Mouse (Mus musculus): ENCODE measurements at regions not wholly inside any gene's neighbourhood (a gene's known extent, or its start where the extent isn't known, plus 50 kb on each side); places are given as distances from the start of the nearest gene placed in this dataset.

DNA sequence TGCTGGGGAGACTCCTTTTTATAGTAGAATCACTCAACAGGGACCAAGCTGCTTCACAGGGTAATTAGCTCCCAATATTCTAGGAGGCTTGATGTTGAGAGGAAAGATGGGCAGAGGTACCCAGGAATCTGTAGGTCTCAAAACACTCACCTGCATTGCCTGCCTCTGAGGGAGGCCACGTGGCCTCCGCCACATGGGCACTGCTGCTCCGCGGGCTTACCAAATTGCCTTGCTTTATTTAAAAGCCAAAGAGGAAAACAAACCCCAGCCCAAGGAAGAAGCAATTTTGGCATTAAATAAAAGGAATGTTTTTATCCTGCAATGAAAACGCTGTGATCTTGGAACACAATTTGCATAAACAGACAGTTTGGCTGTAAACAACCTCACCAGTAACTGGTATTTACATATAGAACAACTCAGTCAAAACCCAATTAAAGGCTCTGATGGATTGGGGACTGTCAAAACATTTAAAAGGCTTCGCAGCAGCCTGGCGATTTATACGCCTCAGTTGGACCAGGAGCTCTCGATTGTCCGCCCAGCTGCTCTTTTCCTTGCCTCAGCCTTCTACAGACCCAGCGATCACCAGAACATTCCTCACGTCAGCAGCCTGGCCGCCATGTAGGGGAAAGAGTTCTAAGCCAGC, 259.3 kb upstream of the Kdm8 start:
- TF ChIP-seq CTCF (IDR thresholded peaks at IDR 0.05; ENCODE audit: control insufficient read depth, insufficient read depth, insufficient replicate concordance, low read depth, low read length): no peak
- no peak for TF ChIP-seq POLR2A (IDR thresholded peaks at IDR 0.05; ENCODE audit: control insufficient read depth, low read depth, low read length)
- no peak overlapping the region for H3K4me3 ChIP-seq (ENCODE audit: control insufficient read depth, low read depth, low read length)
- H3K27me3 ChIP-seq (ENCODE audit: control insufficient read depth, insufficient read depth, low read length): no peaks in the 10 kb centered on the region
- peaks cover 9% of the 10 kb centered on the region for H3K4me1 ChIP-seq (ENCODE audit: control insufficient read depth, insufficient read depth, low read length)
- H3K36me3 ChIP-seq (ENCODE audit: control insufficient read depth, insufficient read depth, low read length): no peaks in the 10 kb centered on the region
- H3K27ac ChIP-seq (ENCODE audit: control insufficient read depth, insufficient read depth, low read depth, low read length): no peak overlapping the region

DNA sequence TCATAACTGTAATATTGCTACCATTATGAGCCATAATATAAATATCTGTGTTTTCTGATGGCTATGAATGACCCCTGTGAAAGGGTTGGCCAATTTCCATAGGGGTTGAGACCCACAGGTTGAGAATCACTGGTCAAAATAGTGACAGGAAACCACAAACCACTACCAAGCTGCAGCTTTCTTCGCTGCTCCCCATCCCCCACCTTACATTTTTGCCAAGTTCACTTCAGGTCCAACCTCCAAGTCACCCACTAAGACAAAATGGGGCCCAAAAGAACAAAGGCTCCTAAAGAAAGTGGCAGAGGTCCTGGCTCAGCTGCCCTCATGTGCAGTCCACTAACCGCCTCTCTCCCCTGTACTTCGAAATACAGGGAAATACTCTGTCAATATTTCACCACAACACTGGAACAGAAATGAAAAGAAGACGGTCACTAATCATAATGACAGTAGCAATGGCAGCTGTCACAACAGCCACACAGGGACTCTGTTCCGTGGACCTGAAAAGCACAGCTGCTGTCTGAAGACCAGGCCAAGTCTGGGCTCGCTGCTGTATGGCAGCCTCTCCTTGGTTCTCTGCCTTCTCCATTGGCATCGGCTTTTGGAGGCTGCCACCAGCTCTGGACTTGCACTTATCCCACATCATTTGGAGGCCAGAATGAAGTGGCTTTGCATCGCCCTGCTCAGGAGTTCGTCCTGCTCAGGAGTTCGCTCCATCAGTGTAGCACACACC, 257.3 kb upstream of the Kdm8 start:
- no peak for TF ChIP-seq POLR2A (IDR thresholded peaks at IDR 0.05; ENCODE audit: control insufficient read depth, low read depth, low read length)
- no peak for TF ChIP-seq CTCF (IDR thresholded peaks at IDR 0.05; ENCODE audit: control insufficient read depth, insufficient read depth, insufficient replicate concordance, low read depth, low read length)
- Histone ChIP-seq H3K27me3 (ENCODE audit: control insufficient read depth, insufficient read depth, low read length) (no peaks in the 10 kb centered on the region), H3K36me3 (ENCODE audit: control insufficient read depth, insufficient read depth, low read length) (no peaks in the 10 kb centered on the region), H3K27ac (ENCODE audit: control insufficient read depth, insufficient read depth, low read depth, low read length) (no peak overlapping the region), H3K4me3 (ENCODE audit: control insufficient read depth, low read depth, low read length) (no peak overlapping the region), H3K4me1 (ENCODE audit: control insufficient read depth, insufficient read depth, low read length) (peaks cover 9% of the 10 kb centered on the region)

DNA sequence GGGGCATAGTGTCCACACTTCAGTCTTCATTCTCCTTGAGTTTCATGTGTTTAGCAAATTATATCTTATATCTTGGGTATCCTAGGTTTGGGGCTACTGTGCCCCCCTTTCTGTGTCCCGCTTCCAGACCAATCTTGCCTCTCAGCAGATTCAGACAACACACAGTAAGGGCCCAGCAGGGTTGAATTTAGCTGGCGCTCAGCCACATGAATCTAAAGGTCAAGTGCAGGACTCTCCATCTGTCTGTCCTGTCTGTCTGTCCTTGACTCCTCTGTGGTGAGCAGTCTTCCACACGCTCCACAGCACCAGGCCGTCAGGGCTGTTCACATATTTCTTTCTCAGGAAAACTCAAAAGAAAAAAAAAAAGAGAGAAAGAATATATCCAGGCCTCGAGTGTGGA, 255.5 kb upstream of the Kdm8 start:
- TF ChIP-seq CTCF (IDR thresholded peaks at IDR 0.05; ENCODE audit: control insufficient read depth, insufficient read depth, insufficient replicate concordance, low read depth, low read length): no peak
- no peak for TF ChIP-seq POLR2A (IDR thresholded peaks at IDR 0.05; ENCODE audit: control insufficient read depth, low read depth, low read length)
- no peaks in the 10 kb centered on the region for H3K27me3 ChIP-seq (ENCODE audit: control insufficient read depth, insufficient read depth, low read length)
- H3K4me1 ChIP-seq (ENCODE audit: control insufficient read depth, insufficient read depth, low read length): no peaks in the 10 kb centered on the region
- H3K36me3 ChIP-seq (ENCODE audit: control insufficient read depth, insufficient read depth, low read length): no peaks in the 10 kb centered on the region
- no peak overlapping the region for H3K4me3 ChIP-seq (ENCODE audit: control insufficient read depth, low read depth, low read length)
- H3K27ac ChIP-seq (ENCODE audit: control insufficient read depth, insufficient read depth, low read depth, low read length): no peak overlapping the region

DNA sequence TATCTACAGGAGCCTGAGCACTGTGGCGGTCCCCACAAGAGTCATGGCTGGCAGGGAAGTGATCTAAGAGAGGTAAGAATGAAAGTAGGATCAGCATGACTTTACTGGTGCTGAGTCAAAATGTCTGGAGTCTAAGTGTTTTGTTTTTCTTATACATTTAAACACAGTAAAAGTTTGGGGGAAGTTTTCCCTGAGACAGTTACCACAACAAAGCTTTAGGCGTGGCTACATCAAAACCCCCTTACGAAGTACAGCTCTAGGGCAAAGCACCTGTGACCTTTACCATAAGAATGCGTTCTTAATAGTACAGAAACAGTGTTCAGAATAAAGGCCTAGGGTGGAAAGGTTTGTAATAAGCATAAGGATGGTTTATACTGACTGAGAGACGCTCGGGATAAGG, 254.4 kb upstream of the Kdm8 start:
- H3K4me3 ChIP-seq (ENCODE audit: control insufficient read depth, low read depth, low read length): no peak overlapping the region
- no peak overlapping the region for H3K27ac ChIP-seq (ENCODE audit: control insufficient read depth, insufficient read depth, low read depth, low read length)
- TF ChIP-seq CTCF (IDR thresholded peaks at IDR 0.05; ENCODE audit: control insufficient read depth, insufficient read depth, insufficient replicate concordance, low read depth, low read length) (no peak), POLR2A (IDR thresholded peaks at IDR 0.05; ENCODE audit: control insufficient read depth, low read depth, low read length) (no peak)
- H3K36me3 ChIP-seq (ENCODE audit: control insufficient read depth, insufficient read depth, low read length): no peaks in the 10 kb centered on the region
- no peaks in the 10 kb centered on the region for H3K27me3 ChIP-seq (ENCODE audit: control insufficient read depth, insufficient read depth, low read length)
- H3K4me1 ChIP-seq (ENCODE audit: control insufficient read depth, insufficient read depth, low read length): no peaks in the 10 kb centered on the region

DNA sequence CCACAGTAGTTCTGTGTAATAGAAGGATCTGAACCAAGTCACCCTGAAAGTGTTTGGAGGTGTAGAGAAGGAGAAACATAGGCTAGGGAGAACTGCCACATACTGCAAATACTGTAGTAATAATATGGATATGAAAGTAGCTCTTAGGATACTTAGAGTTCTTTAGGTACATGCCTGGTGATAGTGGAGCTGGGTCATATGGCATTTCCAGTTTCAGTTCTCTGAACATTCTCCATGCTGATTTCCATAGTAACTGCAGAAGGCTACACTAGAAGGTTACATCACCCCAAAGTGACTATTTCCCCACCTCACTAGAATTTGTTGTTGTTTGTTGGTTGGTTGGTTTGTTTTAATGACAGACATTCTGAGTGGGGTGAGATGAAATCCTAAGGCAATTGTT, 253.2 kb upstream of the Kdm8 start:
- Histone ChIP-seq H3K4me3 (ENCODE audit: control insufficient read depth, low read depth, low read length) (no peak overlapping the region), H3K36me3 (ENCODE audit: control insufficient read depth, insufficient read depth, low read length) (no peaks in the 10 kb centered on the region), H3K27ac (ENCODE audit: control insufficient read depth, insufficient read depth, low read depth, low read length) (no peak overlapping the region), H3K27me3 (ENCODE audit: control insufficient read depth, insufficient read depth, low read length) (no peaks in the 10 kb centered on the region), H3K4me1 (ENCODE audit: control insufficient read depth, insufficient read depth, low read length) (no peaks in the 10 kb centered on the region)
- no peak for TF ChIP-seq POLR2A (IDR thresholded peaks at IDR 0.05; ENCODE audit: control insufficient read depth, low read depth, low read length)
- TF ChIP-seq CTCF (IDR thresholded peaks at IDR 0.05; ENCODE audit: control insufficient read depth, insufficient read depth, insufficient replicate concordance, low read depth, low read length): no peak

DNA sequence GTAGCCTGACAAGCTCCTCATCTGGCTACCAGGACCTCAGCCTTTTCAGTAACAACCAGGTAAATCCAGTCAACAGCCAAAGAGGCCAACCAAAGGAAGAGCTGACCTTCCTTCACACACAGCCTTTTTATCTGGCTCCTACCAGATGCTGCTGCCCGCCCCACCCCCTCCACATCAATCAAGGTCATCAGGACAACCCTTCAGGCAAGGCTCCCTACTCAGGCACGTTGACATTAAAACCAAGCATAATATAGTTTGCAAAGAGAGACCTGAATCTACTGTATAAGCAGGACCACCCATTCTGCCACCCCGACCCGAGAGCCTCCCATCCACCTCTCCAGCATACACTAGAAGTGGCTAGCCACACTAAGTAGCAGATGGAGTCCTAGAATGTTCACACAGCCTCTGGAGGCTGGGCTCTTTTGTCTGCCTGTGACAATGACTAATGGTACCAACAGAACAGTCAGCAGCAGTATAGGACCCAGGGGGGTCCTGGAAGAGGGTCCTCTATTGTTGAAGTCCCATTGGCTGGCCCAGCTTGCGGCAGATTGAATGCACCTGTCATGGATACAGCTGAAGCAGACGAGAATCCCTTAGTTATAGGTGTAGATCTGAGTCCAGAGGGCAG, 233.0 kb upstream of the Kdm8 start:
- Histone ChIP-seq H3K4me1 (ENCODE audit: control insufficient read depth, insufficient read depth, low read length) (no peaks in the 10 kb centered on the region; the same call in 1 of the 2 replicates), H3K27ac (ENCODE audit: control insufficient read depth, insufficient read depth, low read depth, low read length) (no peak overlapping the region), H3K27me3 (ENCODE audit: control insufficient read depth, insufficient read depth, low read length) (no peaks in the 10 kb centered on the region), H3K4me3 (ENCODE audit: control insufficient read depth, low read depth, low read length) (peak overlapping the region; percentile 69), H3K36me3 (ENCODE audit: control insufficient read depth, insufficient read depth, low read length) (no peaks in the 10 kb centered on the region)
- TF ChIP-seq CTCF (IDR thresholded peaks at IDR 0.05; ENCODE audit: control insufficient read depth, insufficient read depth, insufficient replicate concordance, low read depth, low read length) (no peak), POLR2A (IDR thresholded peaks at IDR 0.05; ENCODE audit: control insufficient read depth, low read depth, low read length) (no peak)

DNA sequence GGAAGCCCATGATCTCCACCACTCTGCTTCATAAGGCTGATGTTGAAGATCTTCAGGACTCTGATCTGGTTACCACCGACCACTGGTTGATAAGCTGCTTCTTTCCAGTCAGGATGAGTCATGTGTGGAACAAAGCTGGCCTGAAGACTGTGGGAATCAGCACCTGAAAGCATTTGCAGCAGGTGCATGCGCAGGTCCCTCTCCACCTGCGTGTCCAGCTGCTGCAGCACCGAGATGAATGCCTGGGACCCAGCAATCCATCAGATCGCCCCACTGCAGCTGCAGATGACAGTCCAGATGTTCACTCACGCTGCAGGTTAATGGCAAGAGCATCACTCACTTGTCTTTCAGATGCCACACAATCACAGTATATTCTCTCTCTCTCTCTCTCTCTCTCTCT, 230.4 kb upstream of the Kdm8 start:
- no peaks in the 10 kb centered on the region; the same call in 1 of the 2 replicates for H3K4me1 ChIP-seq (ENCODE audit: control insufficient read depth, insufficient read depth, low read length)
- H3K36me3 ChIP-seq (ENCODE audit: control insufficient read depth, insufficient read depth, low read length): no peaks in the 10 kb centered on the region
- TF ChIP-seq CTCF (IDR thresholded peaks at IDR 0.05; ENCODE audit: control insufficient read depth, insufficient read depth, insufficient replicate concordance, low read depth, low read length) (no peak), POLR2A (IDR thresholded peaks at IDR 0.05; ENCODE audit: control insufficient read depth, low read depth, low read length) (no peak)
- peak overlapping the region; percentile 79 for H3K4me3 ChIP-seq (ENCODE audit: control insufficient read depth, low read depth, low read length)
- no peak overlapping the region for H3K27ac ChIP-seq (ENCODE audit: control insufficient read depth, insufficient read depth, low read depth, low read length)
- no peaks in the 10 kb centered on the region for H3K27me3 ChIP-seq (ENCODE audit: control insufficient read depth, insufficient read depth, low read length)
